In genomic region chr8:121104049-121104818, GRCm38 (mm10) we compare ENCODE assay signal across 8 mouse cellular contexts. TPM values are rescaled to one million over a fixed set of nuclear protein-coding genes. Genes with fewer than 3 reads are reported as not detected.
DNase-seq lines count a peak whose midpoint lies in the region; ATAC-seq and TF ChIP-seq lines count a peak whose summit lies in the region.

No protein-coding gene starts in this region.

- peak; percentile 79 for DNase-seq in CH12.LX (ENCODE audit: extremely low read depth)
- DNase-seq in adrenal gland, adult 8-10 months = peak; percentile 30
- DNase-seq in embryo, embryonic 9.5 days (ENCODE audit: extremely low spot score) = peak; percentile 84
- DNase-seq in heart, adult 2 months = peak; percentile 72 to 81
- DNase-seq in kidney, postnatal 0 days (ENCODE audit: low spot score) = peak; percentile 89
- DNase-seq in liver, embryonic 14.5 days (ENCODE audit: low read depth in 3 of 3, low spot score in 3 of 3) = peak in 2 of 3 experiments; percentile 37 to 47
- DNase-seq in retina, postnatal 1 day = peak; percentile 86
- DNase-seq in urinary bladder, postnatal 4 days (ENCODE audit: low spot score in 2 of 2) = peak; percentile 63 to 81

- no peak for TF ChIP-seq POLR2A in CH12.LX (IDR thresholded peaks at IDR 0.05; ENCODE audit: low read depth, low read length)
- no peak for TF ChIP-seq POLR2A in heart, adult 2 months (IDR thresholded peaks at IDR 0.05; ENCODE audit: insufficient read depth, low read depth, low read length)

- H3K27ac ChIP-seq in CH12.LX (ENCODE audit: insufficient read depth, low read depth) = no peak overlapping the region
- H3K27ac ChIP-seq in heart, adult 2 months = no peak overlapping the region
- H3K27ac ChIP-seq in kidney, postnatal 0 days = no peak overlapping the region
- H3K27ac ChIP-seq in liver, embryonic 14.5 days = no peak overlapping the region

- no peak for TF ChIP-seq EP300 in CH12.LX (IDR thresholded peaks at IDR 0.05; ENCODE audit: low read length)
- TF ChIP-seq EP300 in heart, adult 2 months (IDR thresholded peaks at IDR 0.05; ENCODE audit: insufficient read depth, low read depth, low read length) = 0 out of 2 replicates have a peak, but pooled peaks have one; percentile 47
- TF ChIP-seq EP300 in liver, embryonic 14.5 days (IDR thresholded peaks at IDR 0.05; ENCODE audit: low read depth) = no peak

- dilution Hi-C loops in CH12.LX (cut with MboI; ENCODE audit: extremely low pct_ligation_motif_present, extremely low pct_unique_long_range_greater_than_20kb, low sequenced_read_pairs) = no loop called here

- peak; percentile 42 for TF ChIP-seq RAD21 in CH12.LX (IDR thresholded peaks at IDR 0.05; ENCODE audit: low read depth, low read length)

- in situ Hi-C loops in CH12.LX (cut with MboI; ENCODE audit: low pct_ligation_motif_present, low pct_unique_long_range_greater_than_20kb, low sequenced_read_pairs) = no loop called here

- H3K27me3 ChIP-seq in CH12.LX (replicated peaks) = no peaks in the 10 kb centered on the region
- H3K27me3 ChIP-seq in heart, adult 2 months (ENCODE audit: control insufficient read depth, insufficient read depth, low read length) = no peaks in the 10 kb centered on the region
- H3K27me3 ChIP-seq in kidney, postnatal 0 days (ENCODE audit: insufficient read depth, low read length) = no peaks in the 10 kb centered on the region
- no peaks in the 10 kb centered on the region for H3K27me3 ChIP-seq in liver, embryonic 14.5 days (ENCODE audit: control insufficient read depth, insufficient read depth, low read length)

- peaks cover 10 to 28% of the 10 kb centered on the region in 2 experiments for H3K4me1 ChIP-seq in CH12.LX (ENCODE audit: control insufficient read depth in 1 of 2, insufficient read depth in 2 of 2)
- H3K4me1 ChIP-seq in heart, adult 2 months (ENCODE audit: control insufficient read depth, insufficient read depth, low read length) = no peaks in the 10 kb centered on the region
- H3K4me1 ChIP-seq in kidney, postnatal 0 days (replicated peaks; ENCODE audit: insufficient read depth, low read length) = peaks cover 6% of the 10 kb centered on the region; the same call in 1 of the 2 replicates
- peaks cover 3 to 6% of the 10 kb centered on the region in 2 experiments; a peak in 2 of 4 replicates for H3K4me1 ChIP-seq in liver, embryonic 14.5 days (replicated peaks; ENCODE audit: control insufficient read depth in 2 of 2, insufficient read depth in 2 of 2, low read length in 1 of 2)

- H3K9ac ChIP-seq in CH12.LX (ENCODE audit: insufficient read depth, low read depth) = no peak overlapping the region
- no peak overlapping the region for H3K9ac ChIP-seq in heart, adult 2 months (ENCODE audit: low read depth, low read length)
- H3K9ac ChIP-seq in kidney, postnatal 0 days (ENCODE audit: low read depth, low read length) = no peak overlapping the region
- no peak overlapping the region for H3K9ac ChIP-seq in liver, embryonic 14.5 days (replicated peaks)

- WGBS in heart, adult 2 months = 46% methylated on average over 17 of the region's 17 CpGs
- WGBS in kidney, postnatal 0 days = 47% methylated on average over 17 of the region's 17 CpGs
- 50% methylated on average over 17 of the region's 17 CpGs for WGBS in liver, embryonic 14.5 days (ENCODE audit: insufficient replicate concordance)

- TF ChIP-seq CTCF in CH12.LX (conservative IDR thresholded peaks at IDR 0.05 in 1 of 2, IDR thresholded peaks at IDR 0.05 in 1 of 2; ENCODE audit: low read depth in 2 of 2, low read length in 2 of 2) = peak; percentile 82 to 91
- TF ChIP-seq CTCF in heart, adult 2 months (IDR thresholded peaks at IDR 0.05) = peak; percentile 100; the same call in 1 of the 2 replicates
- peak; percentile 99 for TF ChIP-seq CTCF in kidney, postnatal 0 days (IDR thresholded peaks at IDR 0.05; ENCODE audit: low read depth)
- peak; percentile 98 for TF ChIP-seq CTCF in liver, embryonic 14.5 days (IDR thresholded peaks at IDR 0.05; ENCODE audit: low read depth)

- intact Hi-C loops in heart, adult 2 months (cut with DNase I) = no loop called here

- H3K79me2 ChIP-seq in CH12.LX (replicated peaks; ENCODE audit: control insufficient read depth, extremely low read depth, insufficient read depth, poor library complexity, severe bottlenecking) = 0 out of 2 replicates have a peak, but pooled peaks cover 12% of the 10 kb centered on the region
- no peaks in the 10 kb centered on the region for H3K79me2 ChIP-seq in heart, adult 2 months (replicated peaks; ENCODE audit: control insufficient read depth, insufficient read depth, low read length)

- H3K4me2 ChIP-seq in CH12.LX (ENCODE audit: insufficient read depth, low read depth, poor library complexity, severe bottlenecking) = no peak overlapping the region
- H3K4me2 ChIP-seq in kidney, postnatal 0 days (ENCODE audit: low read length) = no peak overlapping the region
- H3K4me2 ChIP-seq in liver, embryonic 14.5 days (ENCODE audit: low read depth) = no peak overlapping the region

- peaks cover 52 to 75% of the 10 kb centered on the region in 2 experiments for H3K36me3 ChIP-seq in CH12.LX (replicated peaks in 1 of 2; ENCODE audit: control insufficient read depth in 1 of 2, insufficient read depth in 1 of 2, low read length in 1 of 2)
- no peaks in the 10 kb centered on the region for H3K36me3 ChIP-seq in heart, adult 2 months (ENCODE audit: control insufficient read depth, insufficient read depth, low read length)
- peaks cover 32% of the 10 kb centered on the region for H3K36me3 ChIP-seq in kidney, postnatal 0 days (ENCODE audit: insufficient read depth, low read length)
- no peaks in the 10 kb centered on the region; the same call in 1 of the 2 replicates for H3K36me3 ChIP-seq in liver, embryonic 14.5 days (replicated peaks; ENCODE audit: control insufficient read depth, insufficient read depth, low read depth)

- no peak overlapping the region for H3K4me3 ChIP-seq in CH12.LX (replicated peaks in 1 of 3; ENCODE audit: low read depth in 2 of 3, low read length in 2 of 3, poor library complexity in 1 of 3)
- H3K4me3 ChIP-seq in heart, adult 2 months = no peak overlapping the region
- no peak overlapping the region for H3K4me3 ChIP-seq in kidney, postnatal 0 days (replicated peaks; ENCODE audit: low read depth, low read length)
- no peak overlapping the region for H3K4me3 ChIP-seq in liver, embryonic 14.5 days (ENCODE audit: insufficient read depth in 1 of 2, low read depth in 2 of 2, low read length in 2 of 2)

- H3K9me3 ChIP-seq in CH12.LX (replicated peaks; ENCODE audit: low read length) = no peaks in the 10 kb centered on the region
- H3K9me3 ChIP-seq in kidney, postnatal 0 days (replicated peaks; ENCODE audit: low read length) = no peaks in the 10 kb centered on the region
- H3K9me3 ChIP-seq in liver, embryonic 14.5 days (ENCODE audit: control insufficient read depth, low read length) = no peaks in the 10 kb centered on the region

- ATAC-seq in kidney, postnatal 0 days (replicated peaks; ENCODE audit: low FRiP score, low read depth) = no peak
- ATAC-seq in liver, embryonic 14.5 days (ENCODE audit: insufficient read depth) = no peak

TF ChIP-seq in CH12.LX, 34 proteins besides CTCF, POLR2A, EP300 and RAD21:
- TF ChIP-seq ETS1 (conservative IDR thresholded peaks at IDR 0.05; ENCODE audit: low read depth, low read length) = no peak
- peak; percentile 50 for TF ChIP-seq SMC3 (IDR thresholded peaks at IDR 0.05; ENCODE audit: low read depth, low read length)

RNA-seq across cellular contexts. Expression of gene Mthfsd, which starts 4.0 kb away (rescaled TPM):
- total RNA-seq in CH12.LX (2012; rRNA removed) = 34.7 and 36.4 TPM in 2 replicates
- 30.1 and 30.7 TPM in 2 replicates for total RNA-seq in CH12.LX (2014; rRNA removed)
- 23.1 and 27.1 TPM in 2 replicates for polyA plus RNA-seq in CH12.LX (2012; ENCODE audit: insufficient read length, low read depth)
- total RNA-seq in adrenal gland, adult 8-10 months (2022) = 10 to 100 TPM; 35.0 to 59.1 (median 47.1) TPM
- total RNA-seq in heart, adult 2 months (2021) = 10 to 100 TPM; 12.8 to 13.5 TPM
- polyA plus RNA-seq in heart, adult 2 months (2012; rRNA removed) = 26.4 and 27.7 TPM in 2 replicates
- 56.0 and 60.3 TPM in 2 replicates for polyA plus RNA-seq in kidney, postnatal 0 days (2015; fragmentation: Nextera tagmentation; extraction: Ambion mirVana)
- polyA plus RNA-seq in liver, embryonic 14.5 days (2012; rRNA removed) = 18.0 and 20.3 TPM in 2 replicates
- 21.5 and 24.7 TPM in 2 replicates for polyA plus RNA-seq in liver, embryonic 14.5 days (2014; fragmentation: Nextera tagmentation; extraction: Ambion mirVana)

RNA-seq across cellular contexts. Expression of gene Foxc2, which starts 11.7 kb away (rescaled TPM):
- total RNA-seq in CH12.LX (2012; rRNA removed) (not detected in 2 replicates), CH12.LX (2014; rRNA removed) (not detected in 2 replicates)
- not detected in 2 replicates for polyA plus RNA-seq in CH12.LX (2012; ENCODE audit: insufficient read length, low read depth)
- 1 to 10 TPM; 3.9 to 5.9 (median 5.1) TPM for total RNA-seq in adrenal gland, adult 8-10 months (2022)
- 1 to 10 TPM; 2.0 to 2.2 TPM for total RNA-seq in heart, adult 2 months (2021)
- 0.97 and 2.0 TPM in 2 replicates for polyA plus RNA-seq in heart, adult 2 months (2012; rRNA removed)
- 33.0 and 42.5 TPM in 2 replicates for polyA plus RNA-seq in kidney, postnatal 0 days (2015; fragmentation: Nextera tagmentation; extraction: Ambion mirVana)
- polyA plus RNA-seq in liver, embryonic 14.5 days (2012; rRNA removed) = 0.06 TPM in 2 replicates
- polyA plus RNA-seq in liver, embryonic 14.5 days (2014; fragmentation: Nextera tagmentation; extraction: Ambion mirVana) = 0.06 TPM in 1 of 2 replicates, not detected in the other

RNA-seq across cellular contexts. Expression of gene Foxf1, which starts 20.0 kb away (rescaled TPM):
- total RNA-seq in CH12.LX (2012; rRNA removed) (not detected in 2 replicates), CH12.LX (2014; rRNA removed) (not detected in 2 replicates)
- not detected in 2 replicates for polyA plus RNA-seq in CH12.LX (2012; ENCODE audit: insufficient read length, low read depth)
- under 1 TPM; 0.17 to 0.46 (median 0.29) TPM for total RNA-seq in adrenal gland, adult 8-10 months (2022)
- total RNA-seq in heart, adult 2 months (2021) = under 1 TPM; 0.13 to 0.43 TPM
- polyA plus RNA-seq in heart, adult 2 months (2012; rRNA removed) = 0.44 and 1.2 TPM in 2 replicates
- 0.37 and 1.1 TPM in 2 replicates for polyA plus RNA-seq in kidney, postnatal 0 days (2015; fragmentation: Nextera tagmentation; extraction: Ambion mirVana)
- 2.5 and 3.7 TPM in 2 replicates for polyA plus RNA-seq in liver, embryonic 14.5 days (2012; rRNA removed)
- 2.3 and 2.8 TPM in 2 replicates for polyA plus RNA-seq in liver, embryonic 14.5 days (2014; fragmentation: Nextera tagmentation; extraction: Ambion mirVana)

RNA-seq across cellular contexts. Expression of gene Foxl1, which starts 23.5 kb away (rescaled TPM):
- 0.04 TPM in 1 of 2 replicates, not detected in the other for total RNA-seq in CH12.LX (2012; rRNA removed)
- not detected in 2 replicates for total RNA-seq in CH12.LX (2014; rRNA removed)
- not detected in 2 replicates for polyA plus RNA-seq in CH12.LX (2012; ENCODE audit: insufficient read length, low read depth)
- under 1 TPM; 0.24 to 0.78 (median 0.54) TPM for total RNA-seq in adrenal gland, adult 8-10 months (2022)
- under 1 TPM; 0.07 to 0.08 TPM for total RNA-seq in heart, adult 2 months (2021)
- polyA plus RNA-seq in heart, adult 2 months (2012; rRNA removed) = 0.08 and 0.09 TPM in 2 replicates
- polyA plus RNA-seq in kidney, postnatal 0 days (2015; fragmentation: Nextera tagmentation; extraction: Ambion mirVana) = 6.4 and 8.3 TPM in 2 replicates
- polyA plus RNA-seq in liver, embryonic 14.5 days (2012; rRNA removed) = 0.07 and 0.10 TPM in 2 replicates
- polyA plus RNA-seq in liver, embryonic 14.5 days (2014; fragmentation: Nextera tagmentation; extraction: Ambion mirVana) = 0.05 and 0.08 TPM in 2 replicates

Comparison
In these comparisons a context has a peak if more than half of its experiments do, and no peak if none do; other contexts are left out.
1. DNase-seq: peak in every context shown above with its lines; median percentile 89 in kidney, postnatal 0 days; 86 in retina, postnatal 1 day; 84 in embryo, embryonic 9.5 days; 79 in CH12.LX; 76 in heart, adult 2 months; 72 in urinary bladder, postnatal 4 days; 42 in liver, embryonic 14.5 days; 30 in adrenal gland, adult 8-10 months.
2. RNA of gene Foxc2, which starts 11.7 kb away (polyA plus RNA-seq): 33.0 to 42.5 TPM in kidney, postnatal 0 days; 0.97 to 2.0 TPM in heart, adult 2 months, 0.06 TPM in liver, embryonic 14.5 days and not detected in CH12.LX; every median in the first group is over 10 times any median in the second.
3. Peak in every context shown above with its lines, with median percentiles within 50 percentile points of each other: CTCF ChIP-seq.